In genomic region chr12:64614877-64615276, GRCm38 (mm10) we compare ENCODE assay signal across 32 mouse cellular contexts.
"Had no signal": no experiment of that assay in that cellular context is flagged by ENCODE, and none has a peak within 500 bp of the region (broad histone marks: within the 10 kb centered on the region; RNA-seq: fewer than 3 reads in every experiment).

No protein-coding gene starts in this region.

- H3K27ac ChIP-seq: heart, embryonic 10.5 days; heart, embryonic 13.5 days; heart, embryonic 15.5 days; hindbrain, embryonic 10.5 days; hindbrain, embryonic 12.5 days; hindbrain, embryonic 13.5 days; hindbrain, embryonic 14.5 days; hindbrain, embryonic 15.5 days; hindbrain, postnatal 0 days; kidney, embryonic 15.5 days; kidney, postnatal 0 days; layer of hippocampus, adult 2 months; left cerebral cortex, adult 2 months had no signal

- H3K36me3 ChIP-seq: heart, embryonic 10.5 days; heart, embryonic 12.5 days; heart, embryonic 13.5 days; heart, embryonic 15.5 days; hindbrain, embryonic 10.5 days; hindbrain, embryonic 12.5 days; hindbrain, embryonic 13.5 days; hindbrain, embryonic 15.5 days; kidney, embryonic 15.5 days had no signal

- H3K4me2 ChIP-seq: heart, embryonic 11.5 days; heart, embryonic 12.5 days; heart, embryonic 13.5 days; heart, embryonic 15.5 days; hindbrain, embryonic 12.5 days; hindbrain, embryonic 13.5 days; hindbrain, embryonic 14.5 days; hindbrain, embryonic 15.5 days; kidney, embryonic 15.5 days had no signal

- DNase-seq: heart, postnatal 10 days; heart, postnatal 14 days; heart, postnatal 36 days; heart, postnatal 4 days; kidney, adult 11 months; kidney, adult 2 months; kidney, adult 8-10 months; kidney, adult 9 months; kidney, postnatal 10 days; kidney, postnatal 14 days; kidney, postnatal 25 days; kidney, postnatal 36 days; kidney, postnatal 4 days; layer of hippocampus, adult 9-11 months; layer of hippocampus, postnatal 36 days had no signal

- H3K4me3 ChIP-seq: heart, embryonic 10.5 days; heart, embryonic 12.5 days; heart, embryonic 13.5 days; heart, embryonic 15.5 days; hindbrain, embryonic 10.5 days; hindbrain, embryonic 12.5 days; hindbrain, embryonic 13.5 days; hindbrain, embryonic 15.5 days; kidney, embryonic 15.5 days; layer of hippocampus, adult 2 months; left cerebral cortex, adult 2 months had no signal

- H3K9me3 ChIP-seq: heart, embryonic 10.5 days; heart, embryonic 12.5 days; heart, embryonic 13.5 days; heart, embryonic 15.5 days; hindbrain, embryonic 10.5 days; hindbrain, embryonic 12.5 days; hindbrain, embryonic 13.5 days; hindbrain, embryonic 15.5 days; kidney, embryonic 15.5 days had no signal

- ATAC-seq: hindbrain, embryonic 16.5 days; hindbrain, postnatal 0 days; inflammation-experienced regulatory T-cells, adult 6 months had no signal

- H3K27me3 ChIP-seq: heart, embryonic 12.5 days; heart, embryonic 13.5 days; heart, embryonic 15.5 days; hindbrain, embryonic 12.5 days; hindbrain, embryonic 13.5 days; hindbrain, embryonic 15.5 days; kidney, embryonic 15.5 days had no signal

- H3K4me1 ChIP-seq: heart, embryonic 10.5 days; heart, embryonic 12.5 days; heart, embryonic 15.5 days; hindbrain, embryonic 10.5 days; hindbrain, embryonic 12.5 days; hindbrain, embryonic 13.5 days; hindbrain, embryonic 15.5 days; kidney, embryonic 15.5 days had no signal

- H3K9ac ChIP-seq: heart, embryonic 12.5 days; heart, embryonic 13.5 days; heart, embryonic 15.5 days; hindbrain, embryonic 12.5 days; hindbrain, embryonic 13.5 days; hindbrain, embryonic 14.5 days; hindbrain, embryonic 15.5 days; kidney, embryonic 15.5 days had no signal
